Comparison of ENCODE assay signal across 16 mouse cellular contexts in genomic region chr8:11540182-11540581, GRCm38 (mm10).
"Had no signal": no experiment of that assay in that cellular context is flagged by ENCODE, and none has a peak within 500 bp of the region (broad histone marks: within the 10 kb centered on the region; RNA-seq: fewer than 3 reads in every experiment).

No protein-coding gene starts in this region.

- H3K27ac ChIP-seq: neural tube, embryonic 13.5 days; neural tube, embryonic 15.5 days; stomach, embryonic 15.5 days; stomach, postnatal 0 days had no signal

- H3K9me3 ChIP-seq: neural tube, embryonic 13.5 days; neural tube, embryonic 15.5 days; stomach, embryonic 15.5 days had no signal

- H3K27me3 ChIP-seq: neural tube, embryonic 13.5 days; neural tube, embryonic 15.5 days; stomach, embryonic 15.5 days had no signal

- H3K9ac ChIP-seq: neural tube, embryonic 13.5 days; neural tube, embryonic 15.5 days; stomach, embryonic 15.5 days had no signal

- DNase-seq: retina, postnatal 1 day; right cerebral cortex, adult 18-20 months; right cerebral cortex, postnatal 14 days; right cerebral cortex, postnatal 25 days; right cerebral cortex, postnatal 4 days; spleen, adult 18-20 months; thymus, adult 18-20 months; thymus, adult 2 months; thymus, postnatal 14 days; thymus, postnatal 25 days; thymus, postnatal 36 days; thymus, postnatal 4 days had no signal

- H3K4me1 ChIP-seq: neural tube, embryonic 13.5 days; neural tube, embryonic 15.5 days; stomach, embryonic 15.5 days had no signal

- H3K4me2 ChIP-seq: neural tube, embryonic 13.5 days; neural tube, embryonic 15.5 days; stomach, embryonic 15.5 days had no signal

- H3K4me3 ChIP-seq: neural tube, embryonic 13.5 days; neural tube, embryonic 15.5 days; stomach, embryonic 15.5 days had no signal
